Mouse (Mus musculus) MEL (cell line): ENCODE measurements at regions not wholly inside any gene's neighbourhood (a gene's known extent, or its start where the extent isn't known, plus 50 kb on each side); places are given as distances from the start of the nearest gene placed in this dataset.
A peak's percentile ranks its signal among the peaks of the same experiment; 100 is the strongest.
"Not testable (repeated sequence)": the region's sequence is repeated elsewhere in the genome, so short reads cannot be mapped to it uniquely, and the experiment has no call there.

Source experiments
- DNase-seq: peaks from one replicate; pipeline ENCODE4 v3.0.0; 2011; ENCODE audit warnings: low read depth, low spot score
- H3K27ac ChIP-seq: 2 replicates; pipeline ENCODE4 v1.5.1; 2012; ENCODE audit warnings: low read depth, mild to moderate bottlenecking, control low read depth, low read length, moderate library complexity; ENCODE audit not compliant: control insufficient read depth
- H3K27me3 ChIP-seq, 2 experiments: fragments of 150-350 bp in 1 of 2; sonication (generic) in 1 of 2; 2 replicates each; pipeline ENCODE4 v1.6.1; 2012; ENCODE audit warnings: low read length in 2 of 2, mild to moderate bottlenecking in 2 of 2, improper control_type of control experiment in 1 of 2, moderate library complexity in 1 of 2; ENCODE audit not compliant: insufficient read depth in 2 of 2, control insufficient read depth in 1 of 2
- H3K36me3 ChIP-seq, 2 experiments: 2 replicates each; pipeline ENCODE4 v1.6.1; 2012 to 2014; ENCODE audit warnings: low read length in 2 of 2, improper control_type of control experiment in 1 of 2, inconsistent platforms in 1 of 2, mild to moderate bottlenecking in 1 of 2; ENCODE audit not compliant: insufficient read depth in 2 of 2, control insufficient read depth in 1 of 2
- H3K4me1 ChIP-seq, 2 experiments: fragments of 150-350 bp in 1 of 2; sonication (generic) in 1 of 2; 2 replicates each; pipeline ENCODE4 v1.6.1; 2012; ENCODE audit warnings: low read length in 2 of 2, improper control_type of control experiment in 1 of 2, mild to moderate bottlenecking in 1 of 2; ENCODE audit not compliant: insufficient read depth in 2 of 2, control insufficient read depth in 1 of 2
- H3K4me3 ChIP-seq, 2 experiments: fragments of 150-350 bp in 1 of 2; sonication (generic) in 1 of 2; 2 replicates each; pipeline ENCODE4 v1.5.1; 2012; ENCODE audit warnings: low read depth in 2 of 2, low read length in 2 of 2, mild to moderate bottlenecking in 2 of 2, moderate library complexity in 2 of 2, control low read depth in 1 of 2, improper control_type of control experiment in 1 of 2; ENCODE audit not compliant: control insufficient read depth in 1 of 2, insufficient read depth in 1 of 2
- H3K79me2 ChIP-seq: 2 replicates; pipeline ENCODE4 v1.6.1; 2012; ENCODE audit warnings: mild to moderate bottlenecking, low read length, moderate library complexity; ENCODE audit not compliant: control insufficient read depth, poor library complexity, insufficient read depth
- H3K9ac ChIP-seq: 2 replicates; pipeline ENCODE4 v1.6.1; 2012; ENCODE audit warnings: low read depth, mild to moderate bottlenecking, control low read depth, low read length, moderate library complexity; ENCODE audit not compliant: control insufficient read depth, poor library complexity, severe bottlenecking
- H3K9me3 ChIP-seq: fragments of 150-350 bp; sonication (generic); replicated peaks from 2 replicates; pipeline ENCODE4 v1.6.1; 2012; ENCODE audit warnings: mild to moderate bottlenecking, low read length, improper control_type of control experiment, moderate library complexity; ENCODE audit not compliant: insufficient read depth
- BHLHE40 ChIP-seq: IDR thresholded peaks from 2 replicates; pipeline ENCODE4 v1.6.1; 2012; ENCODE audit warnings: low read depth, mild to moderate bottlenecking, inconsistent platforms, low read length, improper control_type of control experiment, borderline replicate concordance
- CHD2 ChIP-seq: IDR thresholded peaks from 2 replicates; pipeline ENCODE4 v1.6.1; 2011; ENCODE audit warnings: low read length, improper control_type of control experiment
- CTCF ChIP-seq, 3 experiments: IDR thresholded peaks in 2 of 3; conservative IDR thresholded peaks in 1 of 3; 2 replicates each; pipeline ENCODE4 v1.5.1; 2011 to 2012; ENCODE audit warnings: low read length in 3 of 3, low read depth in 2 of 3, mild to moderate bottlenecking in 2 of 3, improper control_type of control experiment in 1 of 3, inconsistent platforms in 1 of 3, mixed read lengths in 1 of 3, moderate library complexity in 1 of 3; ENCODE audit not compliant: control insufficient read depth in 1 of 3, insufficient read depth in 1 of 3, poor library complexity in 1 of 3, severe bottlenecking in 1 of 3
- EP300 ChIP-seq, 2 experiments: IDR thresholded peaks; 2 replicates each; pipeline ENCODE4 v1.6.1; 2011; ENCODE audit warnings: improper control_type of control experiment in 2 of 2, low read length in 2 of 2, low read depth in 1 of 2, mild to moderate bottlenecking in 1 of 2
- GABPA ChIP-seq: IDR thresholded peaks from 2 replicates; pipeline ENCODE4 v1.6.1; 2012; ENCODE audit warnings: low read depth, mild to moderate bottlenecking, inconsistent platforms, low read length, improper control_type of control experiment, moderate library complexity
- GATA1 ChIP-seq: IDR thresholded peaks from 2 replicates; pipeline ENCODE4 v1.6.1; 2011; ENCODE audit warnings: low read depth, low read length, improper control_type of control experiment
- HCFC1 ChIP-seq: IDR thresholded peaks from 2 replicates; pipeline ENCODE4 v1.6.1; 2012; ENCODE audit warnings: low read depth, mild to moderate bottlenecking, inconsistent platforms, low read length, improper control_type of control experiment, moderate library complexity
- MAFK ChIP-seq: IDR thresholded peaks from 2 replicates; pipeline ENCODE4 v1.6.1; 2011; ENCODE audit warnings: low read depth, mild to moderate bottlenecking, low read length, improper control_type of control experiment, borderline replicate concordance
- MEF2A ChIP-seq: IDR thresholded peaks from 2 replicates; pipeline ENCODE4 v1.6.1; 2014; ENCODE audit warnings: low read depth, mild to moderate bottlenecking, inconsistent platforms, low read length, improper control_type of control experiment; ENCODE audit not compliant: poor library complexity, insufficient replicate concordance, severe bottlenecking; ENCODE audit errors: extremely low read depth
- MXI1 ChIP-seq: IDR thresholded peaks from 2 replicates; pipeline ENCODE4 v1.6.1; 2011; ENCODE audit warnings: mild to moderate bottlenecking, low read depth, low read length, improper control_type of control experiment
- MYC ChIP-seq: IDR thresholded peaks from 2 replicates; pipeline ENCODE4 v1.6.1; 2011; ENCODE audit warnings: low read depth, mild to moderate bottlenecking, low read length, improper control_type of control experiment, moderate library complexity
- NELFE ChIP-seq: IDR thresholded peaks from 2 replicates; pipeline ENCODE4 v1.6.1; 2011; ENCODE audit warnings: low read depth, low read length, improper control_type of control experiment
- POLR2A ChIP-seq, 2 experiments: IDR thresholded peaks; 2 replicates each; pipeline ENCODE4 v1.6.1; 2011 to 2012; ENCODE audit warnings: low read length in 2 of 2, mild to moderate bottlenecking in 2 of 2, control low read depth in 1 of 2, improper control_type of control experiment in 1 of 2, low read depth in 1 of 2, moderate library complexity in 1 of 2; ENCODE audit not compliant: control insufficient read depth in 1 of 2, insufficient read depth in 1 of 2, poor library complexity in 1 of 2
- RAD21 ChIP-seq: IDR thresholded peaks from 2 replicates; pipeline ENCODE4 v1.6.1; 2011; ENCODE audit warnings: mild to moderate bottlenecking, low read depth, low read length, improper control_type of control experiment
- SMC3 ChIP-seq: IDR thresholded peaks from 2 replicates; pipeline ENCODE4 v1.6.1; 2011; ENCODE audit warnings: low read depth, low read length, improper control_type of control experiment
- TAL1 ChIP-seq: IDR thresholded peaks from 2 replicates; pipeline ENCODE4 v1.6.1; 2012; ENCODE audit warnings: mild to moderate bottlenecking, inconsistent platforms, low read length, moderate library complexity, mixed read lengths
- UBTF ChIP-seq: IDR thresholded peaks from 2 replicates; pipeline ENCODE4 v1.6.1; 2012; ENCODE audit warnings: low read depth, mild to moderate bottlenecking, inconsistent platforms, low read length, improper control_type of control experiment, moderate library complexity, borderline replicate concordance; ENCODE audit not compliant: insufficient read depth
- USF1 ChIP-seq: IDR thresholded peaks from 2 replicates; pipeline ENCODE4 v1.6.1; 2014; ENCODE audit warnings: low read depth, mild to moderate bottlenecking, inconsistent platforms, low read length, improper control_type of control experiment, moderate library complexity
- ZKSCAN1 ChIP-seq: IDR thresholded peaks from 2 replicates; pipeline ENCODE4 v1.6.1; 2012; ENCODE audit warnings: low read depth, mild to moderate bottlenecking, inconsistent platforms, low read length, improper control_type of control experiment, moderate library complexity

GRCm38 (mm10) chr2:149158434-149158833 is 141.4 kb upstream of the Gm10750 start:
- not testable (repeated sequence) for H3K9me3 ChIP-seq, H3K4me1 ChIP-seq, H3K4me3 ChIP-seq, H3K27me3 ChIP-seq, H3K79me2 ChIP-seq, H3K27ac ChIP-seq, H3K9ac ChIP-seq, H3K36me3 ChIP-seq
- peak; percentile 9 for DNase-seq
- TF ChIP-seq RAD21 (peak; percentile 39), SMC3 (peak; percentile 27; the same call in 1 of the 2 replicates), CTCF (IDR thresholded peaks at IDR 0.05 in 2 of 3, conservative IDR thresholded peaks at IDR 0.05 in 1 of 3; ENCODE audit: control insufficient read depth in 1 of 3, insufficient read depth in 1 of 3, low read depth in 2 of 3, low read length in 3 of 3, poor library complexity in 1 of 3, severe bottlenecking in 1 of 3) (peak in 2 of 3 experiments; percentile 49 to 58; a peak in 4 of 6 replicates)

- H3K27me3 ChIP-seq, H3K4me1 ChIP-seq, H3K27ac ChIP-seq, H3K9ac ChIP-seq, H3K36me3 ChIP-seq, H3K4me3 ChIP-seq, H3K79me2 ChIP-seq, H3K9me3 ChIP-seq: not testable (repeated sequence)
- DNase-seq: peak; percentile 35
These were observed 92.5 kb upstream of the Gm10750 start for GRCm38 (mm10) chr2:149109551-149109950.

- TF ChIP-seq MYC: no peak
- TF ChIP-seq UBTF: no peak
- no peak for TF ChIP-seq GABPA
- TF ChIP-seq ZKSCAN1: no peak
- TF ChIP-seq GATA1: no peak
- TF ChIP-seq CHD2: no peak
- no peak for TF ChIP-seq MEF2A
- TF ChIP-seq TAL1: no peak
- TF ChIP-seq EP300 (IDR thresholded peaks at IDR 0.05; ENCODE audit: low read depth in 1 of 2, low read length in 2 of 2): no peak
- no peak for TF ChIP-seq POLR2A (IDR thresholded peaks at IDR 0.05; ENCODE audit: control insufficient read depth in 1 of 2, insufficient read depth in 1 of 2, low read depth in 1 of 2, low read length in 2 of 2, poor library complexity in 1 of 2)
- TF ChIP-seq BHLHE40: no peak
- TF ChIP-seq MXI1: no peak
- TF ChIP-seq RAD21: no peak
- no peak for TF ChIP-seq MAFK
- TF ChIP-seq HCFC1: no peak
- TF ChIP-seq USF1: no peak
- no peak for TF ChIP-seq NELFE
- Histone ChIP-seq H3K4me3 (no peak overlapping the region), H3K9me3 (no peaks in the 10 kb centered on the region), H3K27me3 (no peaks in the 10 kb centered on the region), H3K4me1 (no peaks in the 10 kb centered on the region), H3K27ac (no peak overlapping the region), H3K9ac (no peak overlapping the region), H3K79me2 (no peaks in the 10 kb centered on the region), H3K36me3 (no peaks in the 10 kb centered on the region)
- DNase-seq: no peak
These were observed 75.1 kb upstream of the Gm10750 start for GRCm38 (mm10) chr2:149092146-149092545.
